Mouse (Mus musculus) limb, embryonic 10.5 days (tissue): ENCODE results near the gene Tnfaip8l2. TPM values are rescaled to one million over a fixed set of nuclear protein-coding genes. Genes with fewer than 3 reads are reported as not detected.

ENCODE experiments used
- DNase-seq: peaks from one replicate; pipeline ENCODE4 v3.0.0-alpha.2; 2017; ENCODE audit warnings: low spot score
- H3K27ac ChIP-seq: fragments of 300-500 bp; sonication (generic); 2 replicates; pipeline ENCODE4 v1.5.1; 2016; ENCODE audit warnings: mild to moderate bottlenecking
- H3K27me3 ChIP-seq: fragments of 300-500 bp; sonication (generic); 2 replicates; pipeline ENCODE4 v1.6.1; 2016; ENCODE audit warnings: low read depth, mild to moderate bottlenecking; ENCODE audit not compliant: poor library complexity, severe bottlenecking
- H3K36me3 ChIP-seq: fragments of 300-500 bp; sonication (generic); 2 replicates; pipeline ENCODE4 v1.6.1; 2016; ENCODE audit warnings: mild to moderate bottlenecking, moderate library complexity
- H3K4me1 ChIP-seq: fragments of 300-500 bp; sonication (generic); 2 replicates; pipeline ENCODE4 v1.6.1; 2016
- H3K4me3 ChIP-seq: fragments of 300-500 bp; sonication (generic); 2 replicates; pipeline ENCODE4 v1.5.1; 2016; ENCODE audit warnings: mild to moderate bottlenecking, moderate library complexity
- H3K9me3 ChIP-seq: fragments of 300-500 bp; sonication (generic); replicated peaks from 2 replicates; pipeline ENCODE4 v1.6.1; 2016; ENCODE audit warnings: mild to moderate bottlenecking
- WGBS: fragments of 180-500 bp; shearing (Covaris S2); methylation state at CpG from one replicate; pipeline ENCODE4 v1.1.7; 2016; 5-methylcytosine and 5-hydroxymethylcytosine counted together
- polyA plus RNA-seq: library from polyadenylated mRNA; unstranded; fragments of >200 nt; fragmentation: Nextera tagmentation; extraction: Ambion mirVana; gene quantifications from 2 replicates; pipeline ENCODE4 v1.2.1, GENCODE M21; 2016

The Tnfaip8l2 gene
- polyA plus RNA-seq: 0.35 and 1.9 TPM in 2 replicates

DNA sequence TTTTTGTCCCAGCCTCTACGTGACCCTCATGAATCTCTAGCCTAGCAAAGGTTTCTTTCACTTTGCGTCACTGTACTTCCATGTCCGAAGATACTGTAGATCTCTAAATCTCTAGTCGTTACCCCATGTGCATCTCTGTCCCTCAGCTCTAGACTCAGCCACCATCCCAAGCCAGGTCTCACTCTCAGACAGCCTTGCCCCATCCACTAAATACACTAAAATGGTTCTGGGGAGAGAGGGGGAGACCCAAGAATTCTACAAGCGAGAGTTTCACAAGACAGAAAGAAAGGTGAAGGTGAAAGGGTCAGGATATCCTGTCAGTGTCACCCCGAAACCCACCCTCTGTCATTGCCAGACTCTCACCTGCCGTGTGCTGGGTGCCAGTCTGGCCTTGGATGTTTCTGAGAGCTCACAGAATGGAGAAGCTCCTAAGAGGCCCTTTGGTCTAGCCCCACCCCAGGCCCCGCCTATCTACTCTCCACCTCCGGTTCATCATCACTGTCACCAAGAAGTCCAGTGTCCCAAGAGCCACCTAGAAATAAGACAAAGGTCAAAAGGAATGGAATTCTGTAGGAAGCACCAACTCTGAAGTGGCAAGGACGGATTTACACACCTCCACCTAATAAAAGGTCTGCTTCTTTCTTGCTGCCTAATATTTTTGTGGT is at the start of gene Tnfaip8l2:
Gene Tnfaip8l2, minus strand, starts transcription at position 409 of the 665 bp plus-strand sequence.
- Histone ChIP-seq H3K4me1 (peaks cover 11% of the 10 kb centered on the region; the same call in 1 of the 2 replicates), H3K4me3 (no peak within 1 kb of the TSS), H3K9me3 (no peaks in the 10 kb centered on the region), H3K36me3 (peaks cover 31% of the 10 kb centered on the region), H3K27me3 (no peaks in the 10 kb centered on the region), H3K27ac (no peak within 1 kb of the TSS)
- WGBS: 87% methylated on average over 10 of the region's 10 CpGs
- no peak for DNase-seq

DNA sequence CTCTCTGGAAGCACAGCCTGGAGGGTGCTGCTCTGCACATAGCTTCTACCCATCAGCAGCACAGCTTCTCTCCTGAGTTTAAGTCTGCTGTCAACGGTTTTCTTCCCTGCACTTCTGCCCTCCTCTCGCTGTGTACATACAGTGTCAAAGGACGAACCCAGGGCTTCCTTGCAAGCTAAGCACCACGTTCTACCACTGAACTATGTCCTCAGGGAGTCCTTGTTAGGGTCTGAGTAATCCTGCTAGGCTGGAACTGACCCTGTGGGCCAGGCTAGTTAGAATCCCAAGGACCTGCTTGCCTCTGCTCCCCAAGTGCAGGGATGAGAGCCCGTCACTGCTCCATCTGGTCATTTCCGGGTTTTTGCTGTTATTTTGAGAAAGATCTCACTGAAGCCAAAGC is 44.7 kb upstream of the Tnfaip8l2 start:
- H3K4me3 ChIP-seq: no peak overlapping the region
- no peak overlapping the region for H3K27ac ChIP-seq
- peaks cover 88% of the 10 kb centered on the region for H3K36me3 ChIP-seq
- H3K9me3 ChIP-seq: no peaks in the 10 kb centered on the region
- no peaks in the 10 kb centered on the region for H3K27me3 ChIP-seq
- no peaks in the 10 kb centered on the region for H3K4me1 ChIP-seq
- DNase-seq: no peak
- 93% methylated on average over 6 of the region's 6 CpGs for WGBS

DNA sequence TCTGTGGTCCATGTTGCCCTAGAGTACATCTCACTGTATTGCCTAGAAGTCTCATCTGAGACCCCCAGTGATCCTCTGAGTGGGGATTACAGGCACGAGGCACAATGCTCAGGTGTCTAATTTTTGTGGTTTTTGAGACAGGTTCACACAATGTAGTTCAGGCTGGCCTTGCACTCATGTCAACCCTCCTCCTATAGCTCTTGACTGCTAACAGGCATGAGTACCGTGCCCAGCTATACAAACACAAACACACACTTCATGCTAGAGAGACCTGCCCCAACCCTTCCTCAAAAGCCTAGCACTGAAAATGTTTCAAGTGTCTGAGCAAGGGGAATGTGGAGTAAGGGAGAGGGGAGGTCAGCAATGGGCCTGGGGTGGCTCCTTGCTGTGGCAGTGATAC is 43.9 kb upstream of the Tnfaip8l2 start:
- no peaks in the 10 kb centered on the region for H3K9me3 ChIP-seq
- WGBS: 89% methylated on average over 2 of the region's 2 CpGs

DNA sequence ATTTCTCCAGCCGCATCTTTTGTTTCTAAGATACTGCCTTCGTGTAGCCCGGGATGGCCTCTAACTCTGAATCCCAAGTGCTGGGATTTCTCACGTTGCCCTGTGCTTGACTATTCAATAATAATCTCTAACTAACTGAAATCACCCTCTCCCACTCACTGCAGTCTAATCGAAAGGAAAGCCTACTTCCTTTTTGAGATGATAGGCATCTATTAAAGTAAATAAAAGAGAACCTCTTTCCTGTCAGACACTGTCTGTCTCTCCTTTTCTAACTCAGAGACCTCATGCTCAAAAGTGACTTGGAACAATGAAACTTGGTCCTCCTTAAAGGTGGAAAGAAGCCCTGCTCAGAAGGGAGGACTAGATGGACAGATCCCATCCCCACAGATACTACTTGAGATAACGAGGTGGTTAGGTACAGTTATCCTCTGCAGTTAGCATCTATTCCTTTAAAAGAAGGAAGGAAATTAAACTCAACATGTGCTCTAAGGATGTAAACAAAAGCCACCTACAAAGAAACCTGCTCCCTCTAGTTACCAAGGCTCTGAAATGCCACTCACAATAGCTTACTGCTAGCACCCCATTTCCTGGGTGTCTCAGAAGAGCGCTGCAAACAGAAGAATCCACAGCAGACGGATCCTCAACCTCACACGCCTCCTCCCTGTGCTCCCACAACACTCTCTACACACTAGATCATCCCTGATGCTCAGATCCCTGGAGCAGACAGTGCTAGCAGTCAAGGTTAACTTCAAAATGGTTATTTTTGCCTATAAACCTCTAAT is 42.8 kb upstream of the Tnfaip8l2 start:
- Histone ChIP-seq H3K27ac (no peak overlapping the region), H3K4me1 (no peaks in the 10 kb centered on the region), H3K27me3 (no peaks in the 10 kb centered on the region), H3K9me3 (no peaks in the 10 kb centered on the region), H3K4me3 (no peak overlapping the region), H3K36me3 (peaks cover 85% of the 10 kb centered on the region)
- DNase-seq: no peak
- WGBS: 92% methylated on average over 9 of the region's 9 CpGs

More for the DNA sequence above, 43.9 kb upstream of the Tnfaip8l2 start:
- Histone ChIP-seq H3K36me3 (peaks cover 89% of the 10 kb centered on the region), H3K27me3 (no peaks in the 10 kb centered on the region), H3K27ac (no peak overlapping the region), H3K4me3 (no peak overlapping the region), H3K4me1 (no peaks in the 10 kb centered on the region)
- DNase-seq: no peak

DNA sequence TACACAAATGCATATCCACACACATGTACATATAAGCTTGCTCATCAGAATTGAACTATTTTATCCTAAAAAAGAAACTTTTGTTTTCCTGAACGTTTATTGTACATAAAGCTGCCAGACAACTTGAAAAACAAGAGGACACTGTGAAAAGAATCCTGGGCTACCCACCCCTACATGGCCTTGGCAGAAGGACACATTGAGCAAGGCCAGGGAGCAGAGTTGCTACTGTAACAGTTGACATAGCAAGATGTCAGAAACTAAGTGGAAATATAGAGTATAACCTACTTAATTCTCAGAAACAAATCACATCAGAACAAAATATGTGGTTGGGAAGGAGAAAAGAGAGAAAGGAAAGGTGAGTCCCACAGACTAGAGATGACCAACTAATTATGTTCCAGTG is 39.7 kb upstream of the Tnfaip8l2 start:
- peaks cover 54% of the 10 kb centered on the region for H3K36me3 ChIP-seq
- no peak overlapping the region for H3K27ac ChIP-seq
- 72% methylated on average over 1 of the region's 1 CpGs for WGBS

DNA sequence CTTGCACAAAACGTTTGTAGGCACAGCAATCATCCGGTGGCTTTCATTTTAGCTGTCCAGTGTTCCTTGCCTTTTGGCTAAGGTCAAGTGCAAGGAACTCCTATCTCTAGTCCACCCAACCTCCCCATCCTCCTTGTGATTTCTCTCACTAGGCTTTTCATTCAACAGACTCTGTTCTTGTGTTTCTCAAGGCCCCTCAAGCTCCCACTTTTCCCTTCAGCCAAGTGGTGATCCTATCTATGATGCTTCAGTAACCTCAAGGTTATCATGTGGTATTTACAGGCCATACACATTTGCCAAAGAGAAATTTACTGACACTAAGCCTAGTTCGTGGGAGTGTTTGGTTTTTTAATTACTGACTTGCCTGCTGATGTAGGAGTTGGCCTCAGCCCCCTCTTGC is 37.7 kb upstream of the Tnfaip8l2 start:
- Histone ChIP-seq H3K4me3 (no peak overlapping the region), H3K27me3 (peaks cover 4% of the 10 kb centered on the region; the same call in 1 of the 2 replicates), H3K9me3 (no peaks in the 10 kb centered on the region), H3K4me1 (no peaks in the 10 kb centered on the region), H3K27ac (no peak overlapping the region), H3K36me3 (peaks cover 35% of the 10 kb centered on the region)
- no peak for DNase-seq
- WGBS: 72% methylated on average over 3 of the region's 3 CpGs

More for the DNA sequence above, 39.7 kb upstream of the Tnfaip8l2 start:
- Histone ChIP-seq H3K27me3 (no peaks in the 10 kb centered on the region), H3K9me3 (no peaks in the 10 kb centered on the region), H3K4me1 (no peaks in the 10 kb centered on the region), H3K4me3 (no peak overlapping the region)
- no peak for DNase-seq

DNA sequence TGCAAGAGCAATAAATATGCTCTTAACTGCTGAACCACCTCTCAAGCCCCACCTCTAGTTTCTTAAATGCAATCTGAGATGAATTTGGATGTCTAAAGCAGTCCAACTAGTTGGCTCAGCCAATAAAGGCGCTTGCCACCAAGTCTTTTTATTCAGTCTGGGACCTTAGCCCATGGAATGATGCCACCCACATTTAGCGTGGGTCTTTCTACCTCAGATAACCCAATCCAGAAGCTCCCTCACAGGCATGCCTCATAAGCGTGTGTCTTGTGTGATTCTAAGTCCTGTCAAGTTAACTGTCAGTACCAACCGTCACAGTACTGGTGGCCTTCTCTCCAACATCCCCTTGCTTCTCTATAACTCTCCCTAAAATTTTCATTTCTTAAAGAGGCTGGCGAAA is 36.8 kb upstream of the Tnfaip8l2 start:
- DNase-seq: no peak
- H3K9me3 ChIP-seq: no peaks in the 10 kb centered on the region

DNA sequence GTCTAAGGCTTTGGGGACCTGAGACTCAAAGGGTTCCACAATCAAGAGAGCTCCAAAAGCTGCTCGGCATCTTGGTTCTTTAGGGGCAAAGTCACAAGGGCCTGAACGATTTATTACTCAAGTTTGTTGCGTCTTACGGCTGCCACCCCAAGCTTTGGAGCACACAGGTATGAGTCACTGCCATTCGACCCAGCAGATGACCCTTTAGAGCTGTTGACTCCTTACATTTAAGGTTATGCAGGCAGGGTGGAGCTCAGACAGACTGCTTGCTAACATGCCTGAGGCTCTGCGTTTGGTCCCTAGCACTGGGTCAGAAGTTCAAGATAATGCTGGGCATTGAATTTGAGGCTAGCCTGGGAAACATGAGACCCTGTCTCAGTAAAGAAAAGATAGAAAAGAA is 35.4 kb upstream of the Tnfaip8l2 start:
- DNase-seq: no peak
- 72% methylated on average over 6 of the region's 6 CpGs for WGBS
- peaks cover 16% of the 10 kb centered on the region for H3K4me1 ChIP-seq
- H3K36me3 ChIP-seq: peaks cover 25% of the 10 kb centered on the region
- H3K4me3 ChIP-seq: no peak overlapping the region
- H3K27me3 ChIP-seq: peaks cover 26% of the 10 kb centered on the region
- H3K27ac ChIP-seq: no peak overlapping the region
- H3K9me3 ChIP-seq: no peaks in the 10 kb centered on the region

More for the DNA sequence above, 36.8 kb upstream of the Tnfaip8l2 start:
- Histone ChIP-seq H3K36me3 (peaks cover 27% of the 10 kb centered on the region), H3K4me1 (peaks cover 3% of the 10 kb centered on the region), H3K27me3 (peaks cover 13% of the 10 kb centered on the region), H3K27ac (no peak overlapping the region), H3K4me3 (no peak overlapping the region)
- WGBS: 87% methylated on average over 5 of the region's 5 CpGs

DNA sequence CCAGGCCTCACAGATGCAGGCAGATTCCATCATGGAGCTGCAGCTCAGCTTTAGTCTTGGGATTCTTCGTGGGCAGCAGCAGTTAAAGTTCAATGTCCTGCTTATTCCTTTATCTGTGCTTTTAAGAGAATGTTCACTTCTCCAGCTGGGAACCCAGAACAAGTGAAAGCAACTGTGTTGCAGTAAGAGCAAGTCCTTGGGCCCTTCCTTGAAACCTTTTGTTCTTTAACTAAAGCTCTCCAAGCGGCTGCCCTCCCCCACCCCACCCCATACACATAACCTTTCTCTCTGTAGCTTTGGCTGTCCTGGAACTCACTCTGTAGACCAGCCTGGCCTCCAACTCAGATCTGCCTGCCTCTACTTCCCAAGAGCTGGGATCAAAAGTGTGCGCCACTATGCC is 34.3 kb upstream of the Tnfaip8l2 start:
- H3K4me1 ChIP-seq: peaks cover 22% of the 10 kb centered on the region
- WGBS: 74% methylated on average over 3 of the region's 3 CpGs
- H3K4me3 ChIP-seq: no peak overlapping the region
- no peak for DNase-seq
- peaks cover 37% of the 10 kb centered on the region for H3K27me3 ChIP-seq
- H3K36me3 ChIP-seq: peaks cover 30% of the 10 kb centered on the region
- no peaks in the 10 kb centered on the region for H3K9me3 ChIP-seq
- H3K27ac ChIP-seq: no peak overlapping the region

DNA sequence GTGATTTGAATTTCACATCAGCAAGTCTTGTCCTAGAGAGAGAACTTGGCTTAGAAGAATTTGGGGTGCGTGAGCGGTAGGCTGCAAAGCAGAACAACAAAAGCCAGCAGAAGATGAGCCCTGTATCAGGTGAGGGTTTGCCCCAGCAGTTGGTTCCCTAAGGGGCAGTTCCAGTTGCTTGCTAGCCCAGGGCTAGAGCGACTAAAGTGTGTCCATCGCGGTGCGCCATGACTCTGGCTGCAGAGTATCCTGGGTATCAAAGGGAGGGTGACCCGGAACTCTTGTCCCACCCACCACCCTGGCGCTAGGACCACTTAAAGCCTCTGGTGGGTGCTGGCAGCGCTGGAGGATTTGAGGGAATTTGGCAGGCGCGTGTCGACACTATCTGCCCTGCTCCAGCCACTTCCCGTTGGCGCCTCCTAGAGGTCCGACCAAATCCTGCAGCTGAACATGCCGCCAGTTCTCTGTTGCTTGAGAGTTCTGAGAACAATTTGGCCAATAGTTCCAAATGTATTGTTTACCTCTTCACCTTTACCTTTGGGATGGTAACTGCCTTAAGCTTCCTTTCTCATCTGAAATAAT is 31.9 kb upstream of the Tnfaip8l2 start:
- Histone ChIP-seq H3K27me3 (peaks cover 61% of the 10 kb centered on the region), H3K36me3 (peaks cover 48% of the 10 kb centered on the region), H3K9me3 (no peaks in the 10 kb centered on the region), H3K27ac (no peak overlapping the region; the same call in 1 of the 2 replicates), H3K4me3 (peak overlapping the region; percentile 44), H3K4me1 (peaks cover 22% of the 10 kb centered on the region)
- WGBS: 2% methylated on average over 16 of the region's 16 CpGs
- peak; percentile 88 for DNase-seq

DNA sequence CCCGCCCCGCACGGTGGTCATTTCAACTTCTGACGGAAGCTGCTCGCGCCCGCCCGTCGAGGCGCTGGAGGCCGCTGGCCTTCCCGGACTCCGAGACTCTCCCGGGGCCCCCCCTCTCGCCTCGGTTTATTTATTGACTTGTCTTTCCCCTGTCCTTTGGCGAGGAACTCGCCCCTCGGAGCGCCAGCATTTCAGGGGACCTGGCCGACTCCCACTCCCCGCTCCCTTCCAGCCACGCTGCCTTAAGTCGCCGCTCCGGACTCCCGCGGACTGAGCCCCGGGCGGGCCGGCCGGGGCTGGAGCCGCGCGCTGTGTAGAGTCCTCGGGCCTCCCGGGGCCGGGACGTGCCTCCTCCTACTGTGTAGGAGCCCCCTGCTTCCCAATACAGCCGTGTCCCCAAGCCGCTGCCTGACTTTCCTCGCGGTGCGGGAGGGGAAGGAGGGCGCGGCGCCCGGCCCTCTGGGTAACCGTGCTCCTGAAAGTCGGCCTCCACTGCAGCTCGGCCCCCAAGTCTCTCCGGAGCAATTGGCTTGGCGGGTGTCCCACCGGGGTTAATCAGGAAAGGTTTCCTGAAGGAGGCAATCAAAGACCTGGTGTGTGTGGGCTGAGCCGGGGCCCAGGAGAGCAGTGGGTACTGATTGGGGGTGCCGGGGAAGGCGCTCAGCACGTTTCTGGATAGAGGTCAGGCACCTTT is 31.2 kb upstream of the Tnfaip8l2 start:
- H3K27ac ChIP-seq: peak overlapping the region; percentile 59
- peaks cover 22% of the 10 kb centered on the region for H3K4me1 ChIP-seq
- WGBS: 3% methylated on average over 58 of the region's 58 CpGs
- H3K4me3 ChIP-seq: peak overlapping the region; percentile 44
- H3K9me3 ChIP-seq: no peaks in the 10 kb centered on the region
- peak; percentile 66 for DNase-seq
- H3K36me3 ChIP-seq: peaks cover 55% of the 10 kb centered on the region
- H3K27me3 ChIP-seq: peaks cover 68% of the 10 kb centered on the region

DNA sequence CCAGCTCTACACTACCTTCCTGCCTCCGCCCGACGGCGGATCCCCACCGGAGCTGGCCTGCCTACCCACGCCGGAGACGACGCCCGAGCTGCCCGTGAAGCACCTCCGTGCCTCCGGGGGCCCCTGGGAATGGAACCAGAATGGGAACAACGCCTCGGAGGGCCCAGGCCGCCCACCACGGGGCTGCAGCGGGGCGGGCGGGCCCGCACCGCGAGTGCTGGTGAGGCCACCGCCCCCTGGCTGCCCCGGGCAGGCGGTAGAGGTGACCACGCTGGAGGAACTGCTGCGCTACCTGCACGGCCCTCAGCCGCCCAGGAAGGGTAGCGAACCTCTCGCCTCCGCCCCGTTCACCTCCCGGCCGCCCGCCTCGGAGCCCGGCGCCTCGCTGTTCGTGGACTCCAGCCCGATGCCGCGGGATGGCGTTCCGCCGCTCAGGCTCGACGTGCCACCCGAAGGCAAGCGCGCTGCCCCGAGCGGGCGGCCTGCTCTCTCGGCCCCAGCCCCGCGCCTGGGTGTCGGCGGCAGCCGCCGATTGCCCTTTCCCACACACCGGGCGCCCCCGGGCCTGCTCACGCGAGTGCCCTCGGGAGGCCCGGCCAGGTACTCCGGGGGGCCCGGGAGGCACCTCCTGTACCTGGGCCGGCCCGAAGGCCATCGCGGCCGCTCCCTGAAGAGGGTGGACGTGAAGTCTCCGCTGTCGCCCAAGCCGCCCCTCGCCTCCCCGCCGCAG is 30.5 kb upstream of the Tnfaip8l2 start:
- H3K36me3 ChIP-seq: peaks cover 63% of the 10 kb centered on the region
- H3K4me1 ChIP-seq: peaks cover 22% of the 10 kb centered on the region
- DNase-seq: peak; percentile 67
- peak overlapping the region; percentile 59 for H3K27ac ChIP-seq
- peaks cover 70% of the 10 kb centered on the region for H3K27me3 ChIP-seq
- H3K4me3 ChIP-seq: peak overlapping the region; percentile 44
- no peaks in the 10 kb centered on the region for H3K9me3 ChIP-seq
- WGBS: 13% methylated on average over 84 of the region's 84 CpGs
